ENCODE assay signal across 9 mouse cellular contexts in the genomic region with DNA sequence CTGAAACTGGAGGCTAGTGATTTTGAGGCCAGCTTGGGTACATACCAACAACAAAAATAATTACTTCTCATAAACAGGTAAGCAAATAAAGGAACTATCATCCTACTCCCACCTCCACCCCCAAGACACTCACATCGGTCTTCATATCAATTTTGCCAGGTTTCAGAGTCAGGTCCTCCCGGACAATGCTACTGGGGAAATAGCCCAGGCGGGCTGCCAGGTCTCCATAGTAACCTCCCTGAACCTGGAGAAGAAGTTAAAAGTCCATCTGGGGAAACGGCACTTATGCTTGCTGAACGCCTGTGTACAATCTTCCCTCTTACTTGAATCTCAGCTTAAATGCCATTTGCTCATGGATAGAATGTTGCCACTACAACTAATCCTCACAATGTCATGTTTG. TPM values are rescaled to one million over a fixed set of nuclear protein-coding genes. Genes with fewer than 3 reads are reported as not detected.
DNase-seq lines count a peak whose midpoint lies in the region; ATAC-seq and TF ChIP-seq lines count a peak whose summit lies in the region.
"Had no signal": no experiment of that assay in that cellular context is flagged by ENCODE, and none has a peak within 500 bp of the region (broad histone marks: within the 10 kb centered on the region; RNA-seq: fewer than 3 reads in every experiment).

No protein-coding gene starts in this region.

- peak overlapping the region; percentile 37; the same call in 1 of the 2 replicates for H3K27ac ChIP-seq in intestine, embryonic 16.5 days (ENCODE audit: low read length)
- H3K27ac ChIP-seq in intestine, embryonic 15.5 days, result no peak overlapping the region; the same call in 1 of the 2 replicates
- H3K27ac ChIP-seq in forebrain, embryonic 15.5 days (replicated peaks), result peak overlapping the region; percentile 96; the same call in 1 of the 2 replicates
- peak overlapping the region; percentile 97 for H3K27ac ChIP-seq in kidney, embryonic 15.5 days
- H3K27ac ChIP-seq in midbrain, embryonic 10.5 days (replicated peaks), result no peak overlapping the region
- H3K27ac ChIP-seq in intestine, postnatal 0 days (ENCODE audit: low read depth, low read length), result no peak overlapping the region

- H3K4me2 ChIP-seq in intestine, embryonic 16.5 days (ENCODE audit: low read depth, low read length), result no peak overlapping the region
- no peak overlapping the region; the same call in 1 of the 2 replicates for H3K4me2 ChIP-seq in intestine, embryonic 15.5 days (replicated peaks)
- no peak overlapping the region for H3K4me2 ChIP-seq in forebrain, embryonic 15.5 days (replicated peaks)
- peak overlapping the region; percentile 56 for H3K4me2 ChIP-seq in kidney, embryonic 15.5 days
- H3K4me2 ChIP-seq in intestine, postnatal 0 days (replicated peaks; ENCODE audit: low read depth), result no peak overlapping the region

- peaks cover 4% of the 10 kb centered on the region for H3K36me3 ChIP-seq in intestine, embryonic 16.5 days (ENCODE audit: control insufficient read depth, insufficient read depth, low read length)
- peaks cover 4% of the 10 kb centered on the region for H3K36me3 ChIP-seq in intestine, embryonic 15.5 days
- H3K36me3 ChIP-seq in forebrain, embryonic 15.5 days, result peaks cover 18% of the 10 kb centered on the region
- H3K36me3 ChIP-seq in kidney, embryonic 15.5 days, result peaks cover 22% of the 10 kb centered on the region
- H3K36me3 ChIP-seq in midbrain, embryonic 10.5 days, result peaks cover 33% of the 10 kb centered on the region
- H3K36me3 ChIP-seq in intestine, postnatal 0 days (ENCODE audit: control insufficient read depth, insufficient read depth), result peaks cover 4% of the 10 kb centered on the region; the same call in 1 of the 2 replicates

- H3K9ac ChIP-seq in intestine, embryonic 16.5 days (ENCODE audit: low read depth, low read length), result no peak overlapping the region
- no peak overlapping the region; the same call in 1 of the 2 replicates for H3K9ac ChIP-seq in intestine, embryonic 15.5 days
- no peak overlapping the region for H3K9ac ChIP-seq in forebrain, embryonic 15.5 days (replicated peaks)
- no peak overlapping the region for H3K9ac ChIP-seq in kidney, embryonic 15.5 days
- no peak overlapping the region for H3K9ac ChIP-seq in intestine, postnatal 0 days (ENCODE audit: low read depth, low read length)

- intact Hi-C loops in left cerebral cortex, postnatal 25 days (cut with DNase I), result no loop called here

- 32% methylated on average over 5 of the region's 5 CpGs for WGBS in intestine, embryonic 16.5 days
- 40% methylated on average over 5 of the region's 5 CpGs for WGBS in intestine, embryonic 15.5 days
- WGBS in forebrain, embryonic 15.5 days, result 50% methylated on average over 5 of the region's 5 CpGs
- WGBS in kidney, embryonic 15.5 days, result 61% methylated on average over 5 of the region's 5 CpGs
- WGBS in midbrain, embryonic 10.5 days, result 55% methylated on average over 5 of the region's 5 CpGs
- 27% methylated on average over 5 of the region's 5 CpGs for WGBS in intestine, postnatal 0 days

- DNase-seq in midbrain, embryonic 10.5 days (ENCODE audit: low spot score), result no peak
- DNase-seq in left cerebral cortex, postnatal 25 days (ENCODE audit: low spot score in 2 of 2), result no peak
- DNase-seq in thymus, postnatal 14 days, result no peak

- H3K27me3 ChIP-seq in intestine, embryonic 16.5 days (replicated peaks; ENCODE audit: control insufficient read depth, insufficient read depth, low read length), result no peaks in the 10 kb centered on the region
- no peaks in the 10 kb centered on the region for H3K27me3 ChIP-seq in intestine, embryonic 15.5 days (replicated peaks)
- no peaks in the 10 kb centered on the region for H3K27me3 ChIP-seq in forebrain, embryonic 15.5 days
- no peaks in the 10 kb centered on the region for H3K27me3 ChIP-seq in kidney, embryonic 15.5 days
- no peaks in the 10 kb centered on the region for H3K27me3 ChIP-seq in midbrain, embryonic 10.5 days (ENCODE audit: low read depth, poor library complexity, severe bottlenecking)
- no peaks in the 10 kb centered on the region for H3K27me3 ChIP-seq in intestine, postnatal 0 days (replicated peaks; ENCODE audit: control insufficient read depth, insufficient read depth, low read length)

- no peak for ATAC-seq in intestine, embryonic 16.5 days
- no peak for ATAC-seq in intestine, embryonic 15.5 days
- no peak for ATAC-seq in forebrain, embryonic 15.5 days (replicated peaks)
- ATAC-seq in kidney, embryonic 15.5 days (replicated peaks; ENCODE audit: low FRiP score), result no peak
- ATAC-seq in intestine, postnatal 0 days, result no peak

- no peak for TF ChIP-seq CTCF in intestine, postnatal 0 days (IDR thresholded peaks at IDR 0.05; ENCODE audit: low read depth)

- H3K9me3 ChIP-seq in intestine, embryonic 16.5 days (ENCODE audit: control insufficient read depth, low read length), result no peaks in the 10 kb centered on the region
- H3K9me3 ChIP-seq in intestine, embryonic 15.5 days, result no peaks in the 10 kb centered on the region
- no peaks in the 10 kb centered on the region for H3K9me3 ChIP-seq in forebrain, embryonic 15.5 days
- no peaks in the 10 kb centered on the region for H3K9me3 ChIP-seq in kidney, embryonic 15.5 days (replicated peaks)
- peaks cover 5% of the 10 kb centered on the region for H3K9me3 ChIP-seq in midbrain, embryonic 10.5 days (replicated peaks)
- no peaks in the 10 kb centered on the region for H3K9me3 ChIP-seq in intestine, postnatal 0 days (ENCODE audit: control insufficient read depth)

- peaks cover 11% of the 10 kb centered on the region for H3K4me1 ChIP-seq in intestine, embryonic 16.5 days (ENCODE audit: control insufficient read depth, insufficient read depth, low read length)
- H3K4me1 ChIP-seq in intestine, embryonic 15.5 days (replicated peaks), result peaks cover 13% of the 10 kb centered on the region; the same call in 1 of the 2 replicates
- peaks cover 19% of the 10 kb centered on the region for H3K4me1 ChIP-seq in forebrain, embryonic 15.5 days
- H3K4me1 ChIP-seq in kidney, embryonic 15.5 days, result peaks cover 28% of the 10 kb centered on the region
- peaks cover 26% of the 10 kb centered on the region for H3K4me1 ChIP-seq in midbrain, embryonic 10.5 days
- H3K4me1 ChIP-seq in intestine, postnatal 0 days (replicated peaks; ENCODE audit: control insufficient read depth, insufficient read depth, low read length), result no peaks in the 10 kb centered on the region

- no peak overlapping the region for H3K4me3 ChIP-seq in intestine, embryonic 16.5 days (ENCODE audit: low read length)
- no peak overlapping the region for H3K4me3 ChIP-seq in intestine, embryonic 15.5 days (replicated peaks)
- H3K4me3 ChIP-seq in forebrain, embryonic 15.5 days, result no peak overlapping the region
- H3K4me3 ChIP-seq in kidney, embryonic 15.5 days (replicated peaks), result 0 out of 2 replicates have a peak overlapping the region, but pooled peaks have one; percentile 10
- H3K4me3 ChIP-seq in midbrain, embryonic 10.5 days, result peak overlapping the region; percentile 78; the same call in 1 of the 2 replicates
- no peak overlapping the region for H3K4me3 ChIP-seq in intestine, postnatal 0 days (ENCODE audit: low read depth, low read length)

RNA-seq across cellular contexts. Expression of a gene that starts 0.8 kb away (rescaled TPM):
- polyA plus RNA-seq in intestine, embryonic 16.5 days (2015; fragmentation: Nextera tagmentation; extraction: Ambion mirVana), result not detected in 2 replicates
- polyA plus RNA-seq in intestine, embryonic 15.5 days (2015; fragmentation: Nextera tagmentation; extraction: Ambion mirVana), result not detected in 2 replicates
- not detected in 2 replicates for polyA plus RNA-seq in forebrain, embryonic 15.5 days (2015; fragmentation: Nextera tagmentation; extraction: Ambion mirVana)
- 1.3 TPM in 1 of 2 replicates, not detected in the other for polyA plus RNA-seq in kidney, embryonic 15.5 days (2015; fragmentation: Nextera tagmentation; extraction: Ambion mirVana)
- polyA plus RNA-seq in midbrain, embryonic 10.5 days (2016; fragmentation: Nextera tagmentation; extraction: Ambion mirVana), result not detected in 2 replicates
- not detected for total RNA-seq in left cerebral cortex, postnatal 25 days (2021)
- 0.22 TPM in 1 of 2 replicates, not detected in the other for polyA plus RNA-seq in intestine, postnatal 0 days (2015; fragmentation: Nextera tagmentation; extraction: Ambion mirVana)
- total RNA-seq: gastrocnemius, postnatal 4 days had no signal

RNA-seq across cellular contexts. Expression of a gene that starts 0.9 kb away (rescaled TPM):
- polyA plus RNA-seq in intestine, embryonic 16.5 days (2015; fragmentation: Nextera tagmentation; extraction: Ambion mirVana), result 3.8 and 5.1 TPM in 2 replicates
- polyA plus RNA-seq in intestine, embryonic 15.5 days (2015; fragmentation: Nextera tagmentation; extraction: Ambion mirVana), result 6.4 and 9.4 TPM in 2 replicates
- 9.4 and 14.8 TPM in 2 replicates for polyA plus RNA-seq in forebrain, embryonic 15.5 days (2015; fragmentation: Nextera tagmentation; extraction: Ambion mirVana)
- polyA plus RNA-seq in kidney, embryonic 15.5 days (2015; fragmentation: Nextera tagmentation; extraction: Ambion mirVana), result 18.3 and 20.3 TPM in 2 replicates
- polyA plus RNA-seq in midbrain, embryonic 10.5 days (2016; fragmentation: Nextera tagmentation; extraction: Ambion mirVana), result 2.1 and 2.2 TPM in 2 replicates
- 1 to 10 TPM in 1 of 2 experiments, under 1 TPM in 1; 0.62 to 1.7 TPM for total RNA-seq in left cerebral cortex, postnatal 25 days (2021)
- not detected in 2 replicates for polyA plus RNA-seq in intestine, postnatal 0 days (2015; fragmentation: Nextera tagmentation; extraction: Ambion mirVana)
- total RNA-seq: gastrocnemius, postnatal 4 days had no signal

RNA-seq across cellular contexts. Expression of a gene that starts 1.3 kb away (rescaled TPM):
- 69.9 and 70.1 TPM in 2 replicates for polyA plus RNA-seq in intestine, embryonic 16.5 days (2015; fragmentation: Nextera tagmentation; extraction: Ambion mirVana)
- polyA plus RNA-seq in intestine, embryonic 15.5 days (2015; fragmentation: Nextera tagmentation; extraction: Ambion mirVana), result 65.4 and 66.3 TPM in 2 replicates
- polyA plus RNA-seq in forebrain, embryonic 15.5 days (2015; fragmentation: Nextera tagmentation; extraction: Ambion mirVana), result 79.0 and 86.9 TPM in 2 replicates
- polyA plus RNA-seq in kidney, embryonic 15.5 days (2015; fragmentation: Nextera tagmentation; extraction: Ambion mirVana), result 60.1 and 66.8 TPM in 2 replicates
- polyA plus RNA-seq in midbrain, embryonic 10.5 days (2016; fragmentation: Nextera tagmentation; extraction: Ambion mirVana), result 69.0 and 71.0 TPM in 2 replicates
- 10 to 100 TPM; 85.3 to 91.2 TPM for total RNA-seq in left cerebral cortex, postnatal 25 days (2021)
- 96.2 and 103 TPM in 2 replicates for polyA plus RNA-seq in intestine, postnatal 0 days (2015; fragmentation: Nextera tagmentation; extraction: Ambion mirVana)

RNA-seq across cellular contexts. Expression of a gene that starts 13.4 kb away (rescaled TPM):
- 66.1 and 72.4 TPM in 2 replicates for polyA plus RNA-seq in intestine, embryonic 16.5 days (2015; fragmentation: Nextera tagmentation; extraction: Ambion mirVana)
- 68.1 and 73.0 TPM in 2 replicates for polyA plus RNA-seq in intestine, embryonic 15.5 days (2015; fragmentation: Nextera tagmentation; extraction: Ambion mirVana)
- polyA plus RNA-seq in forebrain, embryonic 15.5 days (2015; fragmentation: Nextera tagmentation; extraction: Ambion mirVana), result 107 and 109 TPM in 2 replicates
- polyA plus RNA-seq in kidney, embryonic 15.5 days (2015; fragmentation: Nextera tagmentation; extraction: Ambion mirVana), result 65.4 and 74.9 TPM in 2 replicates
- 80.4 and 84.4 TPM in 2 replicates for polyA plus RNA-seq in midbrain, embryonic 10.5 days (2016; fragmentation: Nextera tagmentation; extraction: Ambion mirVana)
- 100 to 1,000 TPM in 1 of 2 experiments, 10 to 100 TPM in 1; 98.1 to 101 TPM for total RNA-seq in left cerebral cortex, postnatal 25 days (2021)
- polyA plus RNA-seq in intestine, postnatal 0 days (2015; fragmentation: Nextera tagmentation; extraction: Ambion mirVana), result 63.9 and 64.0 TPM in 2 replicates

RNA-seq across cellular contexts. Expression of a gene that starts 15.5 kb away (rescaled TPM):
- 2.8 and 2.9 TPM in 2 replicates for polyA plus RNA-seq in intestine, embryonic 16.5 days (2015; fragmentation: Nextera tagmentation; extraction: Ambion mirVana)
- polyA plus RNA-seq in intestine, embryonic 15.5 days (2015; fragmentation: Nextera tagmentation; extraction: Ambion mirVana), result 3.0 and 3.2 TPM in 2 replicates
- polyA plus RNA-seq in forebrain, embryonic 15.5 days (2015; fragmentation: Nextera tagmentation; extraction: Ambion mirVana), result 3.6 and 3.9 TPM in 2 replicates
- 3.9 and 4.2 TPM in 2 replicates for polyA plus RNA-seq in kidney, embryonic 15.5 days (2015; fragmentation: Nextera tagmentation; extraction: Ambion mirVana)
- 3.5 and 4.2 TPM in 2 replicates for polyA plus RNA-seq in midbrain, embryonic 10.5 days (2016; fragmentation: Nextera tagmentation; extraction: Ambion mirVana)
- total RNA-seq in left cerebral cortex, postnatal 25 days (2021), result 10 to 100 TPM; 21.0 to 25.2 TPM
- 1.9 and 2.4 TPM in 2 replicates for polyA plus RNA-seq in intestine, postnatal 0 days (2015; fragmentation: Nextera tagmentation; extraction: Ambion mirVana)

Comparison
In these comparisons a context has a peak if more than half of its experiments do, and no peak if none do; other contexts are left out.
1. H3K27ac ChIP-seq: peak in intestine, embryonic 16.5 days (single experiment), forebrain, embryonic 15.5 days (single experiment) and kidney, embryonic 15.5 days (single experiment); none in intestine, embryonic 15.5 days (single experiment), midbrain, embryonic 10.5 days (single experiment) and intestine, postnatal 0 days (single experiment).
2. H3K4me3 ChIP-seq: peak in kidney, embryonic 15.5 days (single experiment) and midbrain, embryonic 10.5 days (single experiment); none in intestine, embryonic 16.5 days (single experiment), intestine, embryonic 15.5 days (single experiment), forebrain, embryonic 15.5 days (single experiment) and intestine, postnatal 0 days (single experiment).